Mouse (Mus musculus) MEL-GATA-1-ER (cell line): ENCODE data around the gene Agpat1.

Source experiments
- DNase-seq: peaks from one replicate; pipeline ENCODE4 v3.0.0-alpha.2; 2012; ENCODE audit warnings: low read depth; ENCODE audit errors: extremely low read depth

The Agpat1 gene

DNA sequence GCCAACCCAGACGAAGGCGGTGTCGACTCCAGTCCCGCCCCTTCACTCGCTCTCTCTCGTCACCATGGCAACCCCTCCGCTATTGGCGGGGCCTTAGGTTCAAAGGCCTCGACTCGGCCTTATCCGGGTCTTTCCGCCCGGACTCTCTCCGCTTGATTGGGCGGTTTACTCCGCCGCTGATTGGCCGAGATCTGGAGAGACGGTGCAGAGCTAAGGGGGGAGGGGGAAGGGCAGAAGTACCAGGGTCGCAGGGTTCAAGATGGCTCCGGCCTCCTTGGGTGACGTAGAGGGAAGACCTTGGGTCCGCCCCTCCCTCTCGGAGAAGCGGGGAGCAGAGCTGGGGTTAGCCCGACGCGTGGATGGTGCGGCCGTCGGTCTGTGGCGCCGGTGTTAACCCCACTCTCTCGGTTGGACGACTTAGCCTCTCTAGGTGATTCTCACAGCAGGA lies at the start of gene Agpat1:
Gene Agpat1 (plus strand): TSS at position 202 of the 448 bp plus-strand sequence.
- DNase-seq: peak; percentile 96

DNA sequence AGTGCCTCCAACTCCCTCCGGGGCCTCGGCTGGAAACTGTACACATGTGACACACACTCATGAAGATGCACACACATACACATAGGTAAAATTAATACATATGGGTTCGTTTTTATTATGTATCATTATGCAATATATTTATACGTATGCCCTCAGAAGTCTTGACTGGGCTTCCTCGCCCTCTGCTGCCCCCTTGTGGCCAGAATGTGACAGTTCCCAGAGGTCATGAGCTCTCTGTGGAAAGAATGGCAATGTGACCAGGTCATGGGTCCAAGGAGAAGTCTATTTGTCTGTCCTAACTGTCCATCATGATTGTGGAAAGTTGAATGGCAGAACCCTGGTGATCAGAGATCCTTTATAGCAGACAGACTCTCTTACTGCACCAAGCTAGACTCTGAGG lies 48.6 kb upstream of the Agpat1 start:
- DNase-seq: peak; percentile 39

DNA sequence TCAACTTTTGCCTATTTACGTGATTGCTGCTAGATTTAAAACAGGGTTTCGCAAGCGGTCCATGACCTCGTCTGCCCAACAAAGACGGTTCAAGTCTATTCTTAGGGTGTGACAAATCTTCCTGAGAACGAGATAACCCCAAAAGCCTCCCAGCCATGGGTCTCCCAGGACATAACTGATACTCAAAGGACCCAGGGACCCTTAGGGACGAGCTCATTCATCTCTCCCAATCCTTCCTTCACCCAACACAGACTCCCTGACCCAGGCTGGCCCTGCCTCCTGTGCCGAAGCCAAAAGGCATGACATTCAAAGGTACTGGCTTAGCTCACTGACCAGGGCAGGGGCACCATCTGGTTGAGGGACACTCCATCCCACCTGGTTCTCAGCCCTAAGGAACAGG lies 47.7 kb upstream of the Agpat1 start:
- no peak for DNase-seq

DNA sequence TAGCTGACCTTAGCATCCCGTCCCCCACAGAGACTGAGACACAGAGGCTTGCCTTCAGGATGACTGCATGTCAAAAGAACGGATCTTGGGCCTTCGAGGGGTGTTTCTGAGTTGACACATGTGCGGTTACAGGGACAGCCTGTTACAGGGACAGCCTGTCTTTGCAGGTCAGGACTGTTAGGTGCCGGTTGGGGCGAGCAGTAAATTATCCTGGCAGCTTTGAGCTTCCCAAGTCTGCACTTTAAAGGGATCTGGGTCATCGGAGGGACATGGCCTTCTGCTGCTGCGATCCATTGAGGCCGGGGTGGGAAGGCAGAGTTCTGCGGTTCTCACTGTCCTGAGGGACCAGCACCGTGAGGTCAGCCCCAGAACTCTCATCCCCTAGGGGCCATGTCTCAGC lies 46.7 kb upstream of the Agpat1 start:
- no peak for DNase-seq

DNA sequence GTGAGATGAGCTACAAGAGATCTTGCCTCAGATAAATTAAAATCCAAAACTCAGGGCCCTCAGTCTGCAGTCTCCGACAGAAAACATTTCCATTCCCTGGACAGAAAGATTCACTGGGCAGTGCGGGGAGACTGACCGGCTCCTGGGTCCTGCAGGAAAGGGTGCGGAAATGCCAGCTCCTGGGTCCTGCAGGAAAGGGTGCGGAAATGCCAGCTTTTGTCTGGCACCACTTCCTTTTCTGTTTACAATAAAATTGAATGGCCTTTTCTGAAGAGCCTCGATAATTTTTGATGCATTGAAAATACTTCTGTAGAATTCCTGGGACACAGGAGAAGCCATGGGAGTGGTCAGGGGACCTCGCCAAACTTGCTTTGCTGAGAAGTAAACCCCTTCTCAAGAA lies 44.9 kb upstream of the Agpat1 start:
- no peak for DNase-seq

DNA sequence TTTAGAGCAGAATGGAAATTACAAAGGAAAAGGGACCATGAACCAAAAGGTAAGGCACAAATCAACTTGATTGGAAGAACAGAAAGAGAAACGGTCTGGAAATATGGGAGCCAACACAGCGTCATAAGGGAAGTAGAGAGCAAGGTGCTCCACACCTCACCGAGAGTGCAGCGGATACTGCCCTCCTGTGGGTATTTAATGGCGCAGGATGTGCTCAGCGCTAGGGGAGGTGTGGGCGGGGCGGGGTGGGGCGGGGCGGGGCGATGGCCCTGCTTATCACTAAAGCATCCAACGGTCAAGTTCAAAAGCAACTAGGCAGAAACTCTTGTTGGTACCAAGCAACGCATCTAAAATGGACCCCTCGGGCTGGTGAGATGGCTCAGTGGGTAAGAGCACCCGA lies 44.2 kb upstream of the Agpat1 start:
- peak; percentile 39 for DNase-seq

DNA sequence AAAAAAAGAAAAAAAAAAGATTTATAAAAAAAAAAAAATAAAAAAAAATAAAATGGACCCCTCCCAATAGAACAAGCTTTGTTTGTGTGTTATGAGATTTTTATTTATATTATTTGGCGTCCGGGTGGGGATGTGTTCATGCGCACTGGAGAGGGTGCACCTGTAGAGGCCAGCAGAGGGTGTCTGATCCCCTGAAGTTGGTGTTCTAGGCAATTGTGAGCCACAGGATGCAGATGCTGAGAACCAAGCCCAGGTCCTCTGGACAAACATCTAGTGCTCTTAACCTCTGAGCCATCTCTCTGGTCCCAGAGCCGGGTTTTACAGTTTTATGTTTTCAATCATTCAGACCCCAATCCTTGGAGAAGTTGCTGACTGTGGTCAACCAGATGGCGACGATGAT lies 43.6 kb upstream of the Agpat1 start:
- peak; percentile 56 for DNase-seq

DNA sequence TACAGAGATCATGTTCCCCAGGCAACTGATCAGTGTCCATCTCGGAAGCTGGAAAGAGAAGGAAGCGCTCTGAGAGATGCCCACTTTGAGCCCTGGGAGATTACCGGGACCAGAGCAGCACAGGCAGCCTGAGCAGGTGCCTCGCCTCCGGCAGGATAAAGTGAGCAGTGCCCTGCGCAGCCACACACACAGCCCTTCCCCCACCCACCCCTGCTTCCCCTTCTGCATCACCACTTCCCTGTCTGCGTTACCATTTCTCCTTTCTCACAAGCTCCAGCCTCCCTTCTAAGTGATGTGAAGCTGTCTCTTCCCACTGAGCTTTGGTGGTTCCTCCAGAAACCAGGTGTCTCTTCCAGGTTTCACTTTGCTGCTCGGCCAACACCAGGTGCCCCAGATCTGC lies 42.9 kb upstream of the Agpat1 start:
- DNase-seq: peak; percentile 85

DNA sequence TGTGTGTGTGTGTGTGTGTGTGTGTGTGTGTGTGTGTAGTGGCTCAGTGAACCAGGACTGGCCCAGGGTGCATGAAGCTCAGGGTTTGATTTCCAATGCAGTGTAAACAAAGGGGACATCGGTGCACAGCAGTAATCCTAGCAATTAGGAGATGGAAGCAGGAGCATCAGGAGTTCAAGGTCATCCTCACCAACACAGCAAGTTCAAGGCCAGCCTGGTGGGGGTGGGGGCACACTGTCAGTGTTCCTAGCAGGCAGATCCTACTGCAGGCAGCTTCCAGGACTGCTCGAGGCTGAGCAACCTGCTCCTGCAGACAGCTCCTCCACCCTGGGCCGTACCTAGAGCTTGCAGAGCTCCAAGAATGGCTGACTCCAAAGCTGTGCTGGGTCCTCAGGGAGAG lies 41.5 kb upstream of the Agpat1 start:
- DNase-seq: no peak

DNA sequence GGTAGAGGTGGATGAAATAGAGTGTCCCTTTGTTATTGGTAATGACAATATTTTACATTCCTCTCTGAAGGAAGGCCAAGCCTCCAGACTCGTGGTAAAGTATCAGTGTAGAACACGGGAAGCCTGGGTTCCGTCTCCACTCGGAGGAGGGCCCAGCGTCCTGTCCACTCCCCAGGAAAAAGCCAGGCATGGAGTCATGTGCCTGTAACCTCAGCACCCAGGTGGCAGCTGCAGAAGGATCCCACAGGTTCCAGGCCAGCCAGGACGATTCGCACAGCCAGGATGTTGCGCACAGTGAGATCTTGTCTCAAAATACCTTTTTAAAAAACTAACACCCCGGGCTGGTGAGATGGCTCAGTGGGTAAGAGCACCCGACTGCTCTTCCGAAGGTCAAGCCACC lies 40.7 kb upstream of the Agpat1 start:
- no peak for DNase-seq

DNA sequence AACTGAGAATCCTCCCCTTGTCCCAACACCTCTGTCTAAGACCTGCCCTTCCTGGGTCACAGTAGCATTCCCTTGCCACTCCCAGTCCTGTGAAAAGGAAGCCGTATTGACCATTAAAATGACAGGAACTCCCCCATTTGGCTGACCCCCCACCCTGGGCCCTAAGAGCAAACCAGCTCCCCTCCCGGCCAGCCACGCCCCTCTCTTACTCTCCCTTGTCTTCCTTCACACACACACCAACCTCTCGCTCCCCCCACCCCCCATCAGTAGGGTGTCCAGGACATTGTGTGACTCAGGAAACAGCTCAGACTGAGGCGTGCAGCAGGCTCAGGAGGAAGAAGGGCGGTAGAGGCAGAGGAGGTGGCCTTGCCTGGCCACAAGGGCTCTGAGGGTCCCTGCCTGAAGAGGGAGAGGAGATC lies 40.0 kb upstream of the Agpat1 start, which contains the start of gene Notch4:
Gene Notch4 (plus strand): TSS at position 266 of the 419 bp plus-strand sequence.
- DNase-seq: no peak

DNA sequence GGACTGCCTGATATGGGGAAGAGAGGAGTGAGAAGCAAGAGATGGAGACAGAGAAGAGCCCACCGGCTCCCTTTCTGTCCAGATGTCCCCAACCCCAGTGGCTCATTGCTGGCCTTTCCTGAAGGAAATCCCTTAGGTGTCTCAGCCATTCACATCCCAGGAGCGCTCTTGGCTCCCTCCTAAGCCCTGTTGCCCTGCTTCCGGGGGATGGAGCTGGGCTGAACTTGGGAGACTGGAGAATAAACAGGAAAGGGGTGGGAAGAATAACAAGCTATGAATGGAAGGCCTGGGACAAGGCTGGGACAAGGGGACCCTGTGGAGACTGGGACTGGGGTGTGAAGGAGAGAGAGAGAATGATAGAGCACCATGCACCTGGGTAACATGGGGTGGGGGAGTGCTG lies 39.3 kb upstream of the Agpat1 start:
- DNase-seq: no peak

DNA sequence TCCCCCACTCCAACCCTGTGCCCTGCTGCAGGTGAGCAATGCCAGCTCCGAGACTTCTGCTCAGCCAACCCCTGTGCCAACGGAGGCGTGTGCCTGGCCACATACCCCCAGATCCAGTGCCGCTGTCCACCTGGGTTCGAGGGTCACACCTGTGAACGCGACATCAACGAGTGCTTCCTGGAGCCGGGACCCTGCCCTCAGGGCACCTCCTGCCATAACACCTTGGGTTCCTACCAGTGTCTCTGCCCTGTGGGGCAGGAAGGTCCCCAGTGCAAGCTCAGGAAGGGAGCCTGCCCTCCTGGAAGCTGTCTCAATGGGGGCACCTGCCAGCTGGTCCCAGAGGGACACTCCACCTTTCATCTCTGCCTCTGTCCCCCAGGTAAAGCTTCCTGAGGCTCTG lies 36.8 kb upstream of the Agpat1 start:
- DNase-seq: no peak

DNA sequence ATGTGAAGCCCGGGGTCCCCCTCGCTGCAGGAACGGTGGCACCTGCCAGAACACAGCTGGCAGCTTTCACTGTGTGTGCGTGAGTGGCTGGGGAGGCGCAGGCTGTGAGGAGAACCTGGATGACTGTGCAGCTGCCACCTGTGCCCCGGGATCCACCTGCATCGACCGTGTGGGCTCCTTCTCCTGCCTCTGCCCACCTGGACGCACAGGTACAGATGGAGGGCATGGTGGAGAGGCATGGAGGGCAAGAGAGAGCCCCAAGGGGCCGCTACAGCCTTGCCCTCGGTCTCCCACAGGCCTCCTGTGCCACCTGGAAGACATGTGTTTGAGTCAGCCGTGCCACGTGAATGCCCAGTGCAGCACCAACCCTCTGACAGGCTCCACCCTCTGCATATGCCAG lies 35.6 kb upstream of the Agpat1 start:
- no peak for DNase-seq

DNA sequence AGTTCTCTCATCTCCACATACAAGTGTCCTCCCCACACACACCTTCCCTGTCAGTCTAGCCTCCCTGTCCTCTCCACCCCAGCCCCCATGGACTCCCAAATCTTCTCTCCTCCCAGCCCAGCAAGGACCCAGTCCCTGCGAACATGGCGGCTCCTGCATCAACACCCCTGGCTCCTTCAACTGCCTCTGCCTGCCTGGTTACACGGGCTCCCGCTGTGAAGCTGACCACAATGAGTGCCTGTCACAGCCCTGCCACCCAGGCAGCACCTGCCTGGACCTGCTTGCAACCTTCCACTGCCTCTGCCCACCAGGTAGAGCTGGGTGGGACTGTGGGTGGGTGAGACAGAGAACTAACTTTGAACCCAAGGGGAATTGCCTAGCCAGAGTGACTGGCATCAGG lies 34.1 kb upstream of the Agpat1 start:
- DNase-seq: no peak

DNA sequence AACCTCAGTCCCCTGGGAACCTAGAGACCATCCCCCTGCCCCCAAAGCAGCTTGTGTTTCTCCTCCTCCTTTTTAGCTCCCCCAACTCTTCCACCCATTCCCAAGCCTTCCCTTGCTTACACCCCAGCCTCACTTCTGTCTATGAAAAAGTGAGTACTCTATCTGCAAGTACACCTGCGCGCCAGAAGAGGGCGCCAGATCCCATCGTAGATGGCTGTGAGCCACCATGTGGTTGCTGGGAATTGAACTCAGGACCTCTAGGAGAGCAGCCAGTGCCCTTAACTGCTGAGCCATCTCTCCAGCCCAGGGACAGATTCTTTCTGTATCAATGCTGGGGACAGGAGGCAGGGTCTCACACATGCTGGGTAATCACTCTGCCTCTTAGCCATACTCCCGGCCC lies 32.2 kb upstream of the Agpat1 start:
- no peak for DNase-seq

DNA sequence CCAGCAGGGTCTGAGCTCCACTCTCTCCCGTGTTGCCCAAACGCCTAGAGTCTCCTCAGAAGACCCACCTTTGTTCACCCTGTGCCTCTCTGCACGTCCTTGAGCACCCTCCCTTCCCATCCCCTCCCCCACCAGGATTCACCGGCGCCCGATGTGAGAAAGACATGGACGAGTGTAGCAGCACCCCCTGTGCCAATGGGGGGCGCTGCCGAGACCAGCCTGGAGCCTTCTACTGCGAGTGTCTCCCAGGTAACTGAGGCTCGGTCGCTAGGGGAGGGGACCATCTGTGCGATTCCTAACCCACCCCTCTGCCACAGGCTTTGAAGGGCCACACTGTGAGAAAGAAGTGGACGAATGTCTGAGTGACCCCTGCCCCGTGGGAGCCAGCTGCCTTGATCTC lies 31.7 kb upstream of the Agpat1 start:
- DNase-seq: no peak

DNA sequence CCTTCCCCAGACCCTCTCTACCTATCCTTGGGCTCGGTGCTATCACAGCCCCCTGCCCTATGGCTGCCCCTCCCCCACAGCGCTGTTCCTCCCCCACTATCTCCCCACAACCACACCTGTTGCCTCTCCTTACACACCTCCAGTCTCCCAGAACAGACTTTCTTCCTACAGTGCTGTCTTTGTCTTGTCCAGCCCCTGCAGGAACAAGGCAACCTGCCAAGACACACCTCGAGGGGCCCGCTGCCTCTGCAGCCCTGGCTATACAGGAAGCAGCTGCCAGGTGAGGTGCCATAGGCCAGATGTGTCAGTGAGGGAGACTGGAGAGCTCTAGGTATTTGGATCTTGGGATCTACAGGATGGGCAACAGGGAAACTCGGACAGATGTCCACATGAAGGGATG lies 27.5 kb upstream of the Agpat1 start:
- DNase-seq: no peak

DNA sequence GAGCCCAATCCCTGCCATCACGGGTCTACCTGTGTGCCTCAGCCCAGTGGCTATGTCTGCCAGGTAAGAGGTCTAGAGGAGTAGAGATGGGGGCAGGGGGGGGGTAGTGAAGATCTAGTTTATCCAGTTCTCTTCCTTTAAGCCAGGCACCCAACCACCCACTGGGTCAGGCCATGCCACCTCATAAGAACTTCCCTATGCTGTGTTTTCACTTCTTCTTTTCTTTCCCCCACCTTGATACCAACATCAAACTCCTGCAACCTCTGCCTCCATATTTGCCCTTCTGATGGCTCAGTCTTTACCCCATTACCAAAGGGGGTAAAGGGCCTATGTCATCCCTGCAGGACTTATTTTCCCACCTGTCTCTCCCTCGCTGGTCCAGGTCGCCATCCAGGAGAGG lies 26.0 kb upstream of the Agpat1 start:
- no peak for DNase-seq

DNA sequence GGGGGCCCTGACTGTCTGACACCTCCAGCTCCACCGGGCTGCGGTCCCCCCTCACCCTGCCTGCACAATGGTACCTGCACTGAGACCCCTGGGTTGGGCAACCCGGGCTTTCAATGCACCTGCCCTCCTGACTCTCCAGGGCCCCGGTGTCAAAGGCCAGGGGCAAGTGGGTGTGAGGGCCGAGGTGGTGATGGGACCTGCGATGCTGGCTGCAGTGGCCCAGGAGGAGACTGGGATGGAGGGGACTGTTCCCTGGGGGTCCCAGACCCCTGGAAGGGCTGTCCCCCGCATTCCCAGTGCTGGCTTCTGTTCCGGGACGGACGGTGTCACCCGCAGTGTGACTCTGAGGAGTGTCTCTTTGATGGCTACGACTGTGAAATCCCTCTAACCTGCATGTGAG lies 21.5 kb upstream of the Agpat1 start:
- DNase-seq: no peak

DNA sequence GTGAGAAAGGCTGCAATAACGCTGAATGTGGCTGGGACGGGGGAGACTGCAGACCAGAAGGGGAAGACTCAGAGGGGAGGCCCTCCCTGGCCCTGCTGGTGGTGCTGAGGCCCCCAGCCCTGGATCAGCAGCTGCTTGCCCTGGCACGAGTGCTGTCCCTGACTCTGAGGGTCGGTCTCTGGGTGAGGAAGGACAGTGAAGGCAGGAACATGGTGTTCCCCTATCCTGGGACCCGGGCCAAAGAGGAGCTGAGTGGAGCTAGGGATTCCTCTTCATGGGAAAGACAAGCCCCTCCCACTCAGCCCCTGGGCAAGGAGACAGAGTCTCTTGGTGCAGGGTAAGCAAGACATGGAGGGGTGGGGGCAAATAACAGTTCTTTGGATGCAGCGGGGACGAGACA lies 20.7 kb upstream of the Agpat1 start:
- DNase-seq: no peak

DNA sequence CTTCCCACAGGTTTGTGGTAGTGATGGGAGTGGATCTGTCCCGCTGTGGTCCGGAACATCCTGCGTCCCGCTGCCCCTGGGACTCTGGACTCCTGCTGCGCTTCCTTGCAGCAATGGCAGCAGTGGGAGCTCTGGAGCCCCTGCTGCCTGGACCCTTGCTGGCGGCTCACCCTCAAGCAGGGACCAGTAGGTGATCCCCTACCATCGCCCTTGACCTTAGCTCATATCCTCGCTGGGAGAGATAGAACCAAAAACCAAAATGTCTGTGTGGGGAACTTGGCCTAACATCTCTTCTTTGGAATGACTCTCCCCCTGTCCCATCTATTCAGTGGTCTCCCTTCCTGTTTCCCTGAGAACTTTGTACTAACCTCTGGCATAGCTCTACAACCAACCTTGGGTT lies 20.2 kb upstream of the Agpat1 start:
- DNase-seq: no peak

DNA sequence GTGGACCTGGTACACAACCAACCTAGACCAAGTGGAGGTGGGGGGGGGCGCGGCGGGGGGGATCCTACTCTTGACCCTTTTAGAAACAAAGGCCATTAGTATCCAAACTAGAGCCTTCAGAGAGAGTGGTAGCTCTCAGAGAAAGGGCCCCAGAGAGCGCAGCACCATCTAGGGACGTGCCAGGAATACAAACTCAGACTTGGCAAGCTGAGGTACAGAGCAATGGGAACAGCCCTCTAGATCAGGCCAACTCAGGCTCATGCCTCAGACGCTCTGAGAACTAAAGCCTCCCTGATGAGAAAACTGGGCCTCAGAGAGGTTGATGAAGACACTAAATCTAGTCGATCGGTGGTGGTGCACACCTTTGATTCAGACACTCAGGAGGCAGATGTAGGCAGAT lies 18.9 kb upstream of the Agpat1 start:
- no peak for DNase-seq
